Mouse (Mus musculus) MEL (cell line): ENCODE results near the gene Cdc42bpa.

Source experiments
- CTCF ChIP-seq, 3 experiments: IDR thresholded peaks in 2 of 3; conservative IDR thresholded peaks in 1 of 3; 2 replicates each; pipeline ENCODE4 v1.5.1; 2011 to 2012; ENCODE audit warnings: low read length in 3 of 3, low read depth in 2 of 3, mild to moderate bottlenecking in 2 of 3, improper control_type of control experiment in 1 of 3, inconsistent platforms in 1 of 3, mixed read lengths in 1 of 3, moderate library complexity in 1 of 3; ENCODE audit not compliant: control insufficient read depth in 1 of 3, insufficient read depth in 1 of 3, poor library complexity in 1 of 3, severe bottlenecking in 1 of 3
- GABPA ChIP-seq: IDR thresholded peaks from 2 replicates; pipeline ENCODE4 v1.6.1; 2012; ENCODE audit warnings: low read depth, mild to moderate bottlenecking, inconsistent platforms, low read length, improper control_type of control experiment, moderate library complexity
- KAT2A ChIP-seq: conservative IDR thresholded peaks from 2 replicates; pipeline ENCODE4 v1.6.1; 2012; ENCODE audit warnings: low read depth, low read length, improper control_type of control experiment, inconsistent platforms
- MAX ChIP-seq: IDR thresholded peaks from 2 replicates; pipeline ENCODE4 v1.6.1; 2011; ENCODE audit warnings: low read length, improper control_type of control experiment
- MEF2A ChIP-seq: IDR thresholded peaks from 2 replicates; pipeline ENCODE4 v1.6.1; 2014; ENCODE audit warnings: low read depth, mild to moderate bottlenecking, inconsistent platforms, low read length, improper control_type of control experiment; ENCODE audit not compliant: poor library complexity, insufficient replicate concordance, severe bottlenecking; ENCODE audit errors: extremely low read depth
- NRF1 ChIP-seq: IDR thresholded peaks from 2 replicates; pipeline ENCODE4 v1.6.1; 2014; ENCODE audit warnings: low read depth, mild to moderate bottlenecking, inconsistent platforms, low read length, improper control_type of control experiment, moderate library complexity; ENCODE audit not compliant: poor library complexity, insufficient read depth, severe bottlenecking
- POLR2A ChIP-seq, 2 experiments: IDR thresholded peaks; 2 replicates each; pipeline ENCODE4 v1.6.1; 2011 to 2012; ENCODE audit warnings: low read length in 2 of 2, mild to moderate bottlenecking in 2 of 2, control low read depth in 1 of 2, improper control_type of control experiment in 1 of 2, low read depth in 1 of 2, moderate library complexity in 1 of 2; ENCODE audit not compliant: control insufficient read depth in 1 of 2, insufficient read depth in 1 of 2, poor library complexity in 1 of 2
- SIN3A ChIP-seq: IDR thresholded peaks from 2 replicates; pipeline ENCODE4 v1.6.1; 2012; ENCODE audit warnings: low read length, improper control_type of control experiment, inconsistent platforms
- TCF12 ChIP-seq: IDR thresholded peaks from 2 replicates; pipeline ENCODE4 v1.6.1; 2014; ENCODE audit warnings: low read depth, mild to moderate bottlenecking, inconsistent platforms, low read length, improper control_type of control experiment, moderate library complexity
- ZC3H11A ChIP-seq: IDR thresholded peaks from 2 replicates; pipeline ENCODE4 v1.6.1; 2012; ENCODE audit warnings: low read depth, mild to moderate bottlenecking, inconsistent platforms, low read length, improper control_type of control experiment

GRCm38 (mm10) chr1:179926240-179926639 lies 34.0 kb upstream of the Cdc42bpa start:
- TF ChIP-seq MAX (no peak), POLR2A (IDR thresholded peaks at IDR 0.05; ENCODE audit: control insufficient read depth in 1 of 2, insufficient read depth in 1 of 2, low read depth in 1 of 2, low read length in 2 of 2, poor library complexity in 1 of 2) (no peak), TCF12 (no peak), GABPA (no peak), NRF1 (no peak), KAT2A (no peak), ZC3H11A (no peak), SIN3A (no peak), MEF2A (no peak), CTCF (IDR thresholded peaks at IDR 0.05 in 2 of 3, conservative IDR thresholded peaks at IDR 0.05 in 1 of 3; ENCODE audit: control insufficient read depth in 1 of 3, insufficient read depth in 1 of 3, low read depth in 2 of 3, low read length in 3 of 3, poor library complexity in 1 of 3, severe bottlenecking in 1 of 3) (no peak)
